28 mouse cellular contexts compared by ENCODE assay signal in the genomic region with DNA sequence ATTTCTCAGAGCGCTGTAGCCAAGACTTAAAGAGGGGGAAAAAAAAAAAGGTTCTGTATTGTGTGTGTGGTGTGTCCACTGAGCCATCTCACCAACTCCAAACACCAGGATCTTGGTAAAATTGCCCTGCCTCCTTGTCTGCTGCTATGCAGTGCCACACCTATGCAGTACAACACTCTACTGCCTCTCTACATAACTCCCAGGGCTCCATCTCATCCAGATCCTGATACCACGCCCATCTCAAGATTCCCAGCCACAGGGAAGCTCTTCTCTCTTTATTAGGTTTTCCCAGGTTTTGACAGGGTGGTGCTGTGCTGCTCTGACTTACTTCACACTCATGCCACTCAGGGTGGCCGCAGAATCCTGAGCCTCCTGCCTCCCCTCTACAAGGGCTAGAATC. TPM values are rescaled to one million over a fixed set of nuclear protein-coding genes. Genes with fewer than 3 reads are reported as not detected.
"Had no signal": no experiment of that assay in that cellular context is flagged by ENCODE, and none has a peak within 500 bp of the region (broad histone marks: within the 10 kb centered on the region; RNA-seq: fewer than 3 reads in every experiment).

No protein-coding gene starts in this region.

- H3K27me3 ChIP-seq: megakaryocyte, embryonic 14.5 days; midbrain, embryonic 13.5 days; midbrain, embryonic 15.5 days; neural tube, embryonic 12.5 days had no signal

- DNase-seq: liver, embryonic 13.5 days; liver, postnatal 0 days; lung, embryonic 14.5 days; retina, postnatal 1 day; right cerebral cortex, adult 18-20 months; right cerebral cortex, postnatal 25 days; right cerebral cortex, postnatal 4 days; spleen, adult 18-20 months; thymus, adult 18-20 months; thymus, postnatal 14 days; thymus, postnatal 36 days had no signal

- H3K4me3 ChIP-seq: liver, embryonic 13.5 days; liver, embryonic 15.5 days; megakaryocyte, embryonic 14.5 days; midbrain, embryonic 13.5 days; midbrain, embryonic 15.5 days; neural tube, embryonic 12.5 days had no signal

- H3K36me3 ChIP-seq: liver, embryonic 13.5 days; liver, embryonic 15.5 days; midbrain, embryonic 13.5 days; midbrain, embryonic 15.5 days; neural tube, embryonic 12.5 days had no signal

- H3K27ac ChIP-seq: liver, embryonic 13.5 days; liver, embryonic 15.5 days; macrophage; midbrain, embryonic 13.5 days; midbrain, embryonic 15.5 days; neural tube, embryonic 12.5 days had no signal

RNA-seq across cellular contexts. Expression of a gene that starts 48.6 kb away (rescaled TPM):
- total RNA-seq: megakaryocyte progenitor cell, adult 5-6 weeks; midbrain, postnatal 0 days; monocyte, adult 5-6 weeks; neutrophil, adult 5-6 weeks had no signal
- polyA plus RNA-seq: liver, embryonic 11.5 days; liver, embryonic 13.5 days; liver, embryonic 15.5 days; liver, postnatal 0 days; lung, embryonic 14.5 days; lung, embryonic 16.5 days; macrophage; midbrain, embryonic 11.5 days; midbrain, embryonic 13.5 days; midbrain, embryonic 15.5 days; midbrain, postnatal 0 days; neural tube, embryonic 12.5 days; neural tube, embryonic 14.5 days; small intestine, adult 2 months; stomach, embryonic 14.5 days; thymus, postnatal 0 days had no signal
